Mouse (Mus musculus) common myeloid progenitor, adult 5-6 weeks (primary cell): ENCODE measurements around the gene Ugt1a5. TPM values are rescaled to one million over a fixed set of nuclear protein-coding genes. Genes with fewer than 3 reads are reported as not detected.
"Not testable (repeated sequence)": the region's sequence is repeated elsewhere in the genome, so short reads cannot be mapped to it uniquely, and the experiment has no call there.

ENCODE experiments used
- ATAC-seq: replicated peaks from 2 replicates; pipeline ENCODE4 v1.8.0; 2016; ENCODE audit warnings: low read depth, mild to moderate bottlenecking, moderate TSS enrichment, inconsistent platforms; ENCODE audit not compliant: poor library complexity, severe bottlenecking
- total RNA-seq: library from RNA; stranded (forward); fragments of 200-1000, 187-1606 nt; gene quantifications from 2 replicates; pipeline ENCODE4 v1.2.3, GENCODE M21; 2017

Gene Ugt1a5
- total RNA-seq = 0.41 TPM in 1 of 2 replicates, not detected in the other

GRCm38 (mm10) chr1:88165711-88166110 is at the start of gene Ugt1a5:
Gene Ugt1a5, plus strand, starts transcription at chr1:88166012.
- ATAC-seq = no peak

DNA sequence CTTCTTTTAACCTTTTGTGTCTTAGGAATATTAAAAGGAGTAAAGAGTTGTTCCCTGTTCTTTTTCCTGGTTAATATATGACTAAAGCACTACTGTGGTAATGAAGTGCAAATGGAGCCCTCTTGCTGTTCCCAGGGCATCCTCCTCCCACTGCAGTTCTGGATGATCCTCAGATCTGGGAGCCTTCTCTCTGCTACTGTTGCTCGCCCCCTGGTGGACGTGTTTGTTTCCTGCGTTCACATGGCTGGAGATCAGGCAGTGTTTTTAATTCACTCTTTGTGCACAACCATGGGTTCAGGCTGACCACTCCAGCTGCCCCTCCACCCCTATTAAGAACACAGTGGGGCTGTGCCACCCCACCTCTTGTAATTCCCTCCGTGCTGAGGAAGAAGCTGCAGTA is 45.3 kb upstream of the Ugt1a5 start:
- ATAC-seq = peak; percentile 85

GRCm38 (mm10) chr1:88121521-88121920 is 44.3 kb upstream of the Ugt1a5 start:
- not testable (repeated sequence) for ATAC-seq

- peak; percentile 64 for ATAC-seq
Measured at GRCm38 (mm10) chr1:88125827-88126360, 39.9 kb upstream of the Ugt1a5 start.

- ATAC-seq = not testable (repeated sequence)
Measured at GRCm38 (mm10) chr1:88129091-88129490, 36.7 kb upstream of the Ugt1a5 start.

GRCm38 (mm10) chr1:88130223-88130622 is 35.6 kb upstream of the Ugt1a5 start:
- not testable (repeated sequence) for ATAC-seq

- ATAC-seq = no peak
Measured at GRCm38 (mm10) chr1:88133908-88134456, 31.8 kb upstream of the Ugt1a5 start.

GRCm38 (mm10) chr1:88134457-88135011 is 31.3 kb upstream of the Ugt1a5 start, which contains the start of gene Ugt1a6a:
Gene Ugt1a6a, plus strand, starts transcription at chr1:88134809.
- peak; percentile 88 for ATAC-seq

GRCm38 (mm10) chr1:88135229-88135904 is 30.4 kb upstream of the Ugt1a5 start:
- not testable (repeated sequence) for ATAC-seq

GRCm38 (mm10) chr1:88136646-88137045 is 29.2 kb upstream of the Ugt1a5 start:
- ATAC-seq = no peak

DNA sequence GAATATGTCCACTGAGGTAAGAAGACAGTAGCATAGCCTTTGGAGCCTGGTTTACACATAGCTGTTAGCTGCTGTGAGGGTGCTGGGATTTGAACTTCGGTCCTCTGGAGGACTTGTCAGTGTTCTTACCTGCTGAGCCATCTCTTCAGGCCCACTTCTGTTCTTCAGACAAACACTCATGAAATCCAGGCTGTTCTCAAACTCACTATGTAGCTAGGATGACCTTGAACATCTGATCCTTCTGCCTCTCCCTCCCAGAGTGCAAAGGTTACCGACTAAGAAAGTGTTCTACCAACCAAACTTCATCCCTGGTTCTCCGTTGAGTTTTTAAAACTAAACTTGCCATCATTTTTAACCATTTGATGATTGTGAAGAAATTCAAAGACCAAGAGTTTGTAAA is 28.5 kb upstream of the Ugt1a5 start:
- ATAC-seq = no peak

GRCm38 (mm10) chr1:88138145-88138544 is 27.7 kb upstream of the Ugt1a5 start:
- ATAC-seq = no peak

DNA sequence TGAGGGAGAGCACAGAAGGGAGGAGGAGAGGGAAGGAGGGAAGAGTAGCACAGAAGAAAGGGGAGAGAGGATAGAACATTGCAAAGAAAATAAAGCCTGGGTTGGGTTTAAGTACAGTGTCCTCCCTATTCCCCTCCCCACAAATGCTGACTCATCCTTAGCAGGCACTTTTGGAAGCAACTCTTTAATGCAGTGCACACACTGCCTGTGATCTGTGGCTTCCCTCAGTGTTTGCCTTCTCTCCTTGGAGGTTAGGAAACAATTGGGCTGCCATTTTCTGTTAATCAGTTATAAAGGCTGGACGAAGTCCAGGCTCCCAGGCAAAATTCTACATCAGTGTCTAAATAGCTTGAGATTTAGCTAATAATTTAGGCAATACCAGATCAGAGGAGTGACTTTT is 25.3 kb upstream of the Ugt1a5 start:
- ATAC-seq = peak; percentile 75

GRCm38 (mm10) chr1:88143966-88144675 is 21.7 kb upstream of the Ugt1a5 start:
- peak; percentile 81 for ATAC-seq

GRCm38 (mm10) chr1:88145278-88145677 is 20.5 kb upstream of the Ugt1a5 start:
- not testable (repeated sequence) for ATAC-seq

- ATAC-seq = peak; percentile 77; the same call in 1 of the 2 replicates
Measured at GRCm38 (mm10) chr1:88150133-88150532, 15.7 kb upstream of the Ugt1a5 start.

DNA sequence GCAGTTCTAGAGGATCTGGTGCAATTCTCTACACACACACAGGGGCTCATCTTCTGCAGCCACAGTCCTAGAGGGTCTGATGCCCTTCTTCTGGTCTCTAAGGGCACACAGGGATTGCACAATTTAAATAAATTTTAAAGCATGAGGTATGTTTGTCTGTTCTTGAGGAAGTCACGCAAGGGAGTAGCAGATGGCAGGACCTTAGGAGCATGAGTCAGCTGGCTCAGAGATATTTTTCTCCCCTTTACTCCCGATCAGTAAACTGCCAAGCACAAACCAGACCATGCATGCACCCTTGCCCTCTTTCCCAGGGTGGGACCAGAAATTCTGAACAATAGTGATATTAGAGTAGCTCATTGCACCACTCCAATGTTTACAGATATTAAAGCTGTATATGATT is 7.4 kb upstream of the Ugt1a5 start:
- 0 out of 2 replicates have a peak, but pooled peaks have one; percentile 58 for ATAC-seq

DNA sequence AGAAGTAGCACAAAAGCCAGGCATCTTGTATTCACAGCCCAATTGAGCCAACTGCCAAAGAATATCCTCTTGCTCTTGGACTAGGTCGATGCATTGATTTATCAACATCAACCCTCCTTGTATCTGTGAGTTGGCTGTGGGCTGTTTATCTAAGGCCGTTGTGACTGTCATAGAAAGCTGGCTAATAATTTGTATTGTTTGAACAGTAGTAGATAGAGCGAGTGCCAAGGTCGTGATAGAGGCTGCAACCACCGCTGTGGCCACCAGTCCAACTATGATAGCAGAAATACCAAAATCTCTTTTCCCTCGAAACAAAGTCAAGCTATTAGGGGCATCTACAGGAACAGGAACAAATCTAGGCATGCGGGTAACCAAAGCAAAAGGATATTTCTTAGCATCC is 6.4 kb downstream of the Ugt1a5 start:
- not testable (repeated sequence) for ATAC-seq

DNA sequence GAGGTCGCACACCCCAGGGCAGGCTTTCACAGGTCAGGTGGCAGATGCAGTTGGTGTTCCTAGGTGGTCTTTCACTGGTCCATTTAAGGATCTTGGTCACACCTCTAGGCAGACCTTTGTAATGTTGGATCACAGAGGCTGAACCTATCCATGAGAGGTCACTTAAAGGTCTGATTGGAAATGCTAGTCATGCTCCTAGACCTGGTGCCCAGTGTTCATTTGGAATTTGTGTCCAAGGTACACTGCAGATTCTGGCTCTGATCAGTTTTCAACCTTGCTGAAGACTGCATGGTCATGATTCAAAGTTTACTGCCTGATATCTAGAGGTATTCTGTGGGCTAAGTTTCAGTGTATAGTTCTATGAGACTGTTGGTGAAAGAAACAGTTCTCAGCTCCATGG is 13.8 kb downstream of the Ugt1a5 start:
- no peak for ATAC-seq

DNA sequence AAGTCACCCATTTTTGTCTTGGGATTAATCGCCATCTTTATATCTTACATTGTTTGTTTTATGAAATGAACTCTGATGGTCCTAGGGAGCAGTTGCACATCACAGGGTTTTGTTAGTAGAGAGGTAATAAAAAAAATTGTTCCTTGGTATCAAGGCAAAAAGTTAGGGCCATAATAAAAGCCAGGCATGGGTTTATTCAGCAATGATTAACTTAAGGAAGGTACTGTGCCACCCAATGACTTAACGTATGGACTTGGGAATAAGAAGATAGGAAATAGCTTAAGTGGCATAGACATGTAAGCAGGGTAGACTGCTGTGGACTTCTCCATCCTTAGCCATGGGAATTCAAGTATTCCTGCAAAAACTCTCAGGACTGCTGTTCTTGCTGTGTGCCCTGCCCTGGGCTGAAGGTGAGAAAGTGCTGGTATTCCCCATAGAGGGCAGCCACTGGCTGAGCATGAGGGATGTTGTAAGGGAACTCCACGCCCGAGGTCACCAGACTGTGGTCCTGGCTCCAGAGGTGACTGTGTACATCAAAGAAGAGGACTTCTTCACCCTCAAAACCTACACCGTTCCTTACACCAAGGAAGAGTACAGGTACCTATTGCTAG is 20.6 kb downstream of the Ugt1a5 start:
- ATAC-seq = no peak
